Mouse (Mus musculus): ENCODE results near the gene Alyref. TPM values are rescaled to one million over a fixed set of nuclear protein-coding genes. Genes with fewer than 3 reads are reported as not detected.
A peak's percentile ranks its signal among the peaks of the same experiment; 100 is the strongest.

Gene Alyref
- polyA plus RNA-seq, 1 experiment, result 53.0 TPM

GRCm38 (mm10) chr11:120549168-120549945, 48.8 kb downstream of the Alyref start, which contains the start of gene Mcrip1:
Gene Mcrip1 (minus strand): TSS chr11:120549727.
- peak; percentile 74 to 94 for DNase-seq (ENCODE audit: extremely low spot score in 1 of 2, low spot score in 1 of 2)

- no peak for DNase-seq (ENCODE audit: extremely low spot score in 1 of 2, low spot score in 1 of 2)
Observed at GRCm38 (mm10) chr11:120548786-120549167, 49.4 kb downstream of the Alyref start.

GRCm38 (mm10) chr11:120548214-120548613, 50.0 kb downstream of the Alyref start:
- no peak for DNase-seq (ENCODE audit: extremely low spot score in 1 of 2, low spot score in 1 of 2)

- DNase-seq (ENCODE audit: extremely low spot score in 1 of 2, low spot score in 1 of 2), result peak in 1 of 2 experiments; percentile 18
Observed at GRCm38 (mm10) chr11:120547469-120547868, 50.7 kb downstream of the Alyref start.

GRCm38 (mm10) chr11:120545964-120546363, 52.2 kb downstream of the Alyref start:
- DNase-seq (ENCODE audit: extremely low spot score in 1 of 2, low spot score in 1 of 2), result no peak

GRCm38 (mm10) chr11:120542376-120542775, 55.8 kb downstream of the Alyref start:
- no peak for DNase-seq (ENCODE audit: extremely low spot score in 1 of 2, low spot score in 1 of 2)

Other genes with a start within 250 kb of the Alyref start
- gene Actg1, start 249.8 kb downstream of the Alyref start, polyA plus RNA-seq (2012; rRNA removed), result 1,138 and 1,210 TPM in 2 replicates
- gene Fscn2, start 236.8 kb downstream of the Alyref start, polyA plus RNA-seq (2012; rRNA removed), result 0.67 and 0.82 TPM in 2 replicates
- gene Faap100, start 219.6 kb downstream of the Alyref start, polyA plus RNA-seq (2012; rRNA removed), result 27.6 and 27.8 TPM in 2 replicates
- 52.9 and 60.2 TPM in 2 replicates for gene Nploc4, start 160.7 kb downstream of the Alyref start, polyA plus RNA-seq (2012; rRNA removed)
- gene Tspan10, start 155.7 kb downstream of the Alyref start, polyA plus RNA-seq (2012; rRNA removed), result 0.54 and 0.61 TPM in 2 replicates
- 0.82 and 0.84 TPM in 2 replicates for gene Pde6g, start 144.9 kb downstream of the Alyref start, polyA plus RNA-seq (2012; rRNA removed)
- 14.3 and 15.4 TPM in 2 replicates for gene Oxld1, start 140.3 kb downstream of the Alyref start, polyA plus RNA-seq (2012; rRNA removed)
- 26.5 and 29.8 TPM in 2 replicates for gene Ccdc137, start 140.2 kb downstream of the Alyref start, polyA plus RNA-seq (2012; rRNA removed)
- gene Arl16, start 130.8 kb downstream of the Alyref start, polyA plus RNA-seq (2012; rRNA removed), result 48.0 and 52.0 TPM in 2 replicates
- 94.2 TPM in 2 replicates for gene Mrpl12, start 113.8 kb downstream of the Alyref start, polyA plus RNA-seq (2012; rRNA removed)
- 30.6 and 35.8 TPM in 2 replicates for gene Slc25a10, start 106.5 kb downstream of the Alyref start, polyA plus RNA-seq (2012; rRNA removed)
- gene Gcgr, start 67.7 kb downstream of the Alyref start, polyA plus RNA-seq (2012; rRNA removed), result 0.42 and 0.54 TPM in 2 replicates
- 153 and 174 TPM in 2 replicates for gene Mcrip1, start 48.6 kb downstream of the Alyref start, polyA plus RNA-seq (2012; rRNA removed)
- gene Ppp1r27, start 47.2 kb downstream of the Alyref start, polyA plus RNA-seq (2012; rRNA removed), result not detected in 2 replicates
- 103 and 109 TPM in 2 replicates for gene P4hb, start 25.1 kb downstream of the Alyref start, polyA plus RNA-seq (2012; rRNA removed)
- gene Arhgdia, start 16.7 kb downstream of the Alyref start, polyA plus RNA-seq (2012; rRNA removed), result 408 and 428 TPM in 2 replicates
- gene Anapc11, start 56 bp upstream of the Alyref start, polyA plus RNA-seq (2012; rRNA removed), result 143 and 170 TPM in 2 replicates
- gene Npb, start 10.1 kb upstream of the Alyref start, polyA plus RNA-seq (2012; rRNA removed), result 0.84 and 1.2 TPM in 2 replicates
- 252 and 254 TPM in 2 replicates for gene Pcyt2, start 19.6 kb upstream of the Alyref start, polyA plus RNA-seq (2012; rRNA removed)
- gene Sirt7, start 26.9 kb upstream of the Alyref start, polyA plus RNA-seq (2012; rRNA removed), result 99.4 and 101 TPM in 2 replicates
- 79.9 and 84.5 TPM in 2 replicates for gene Mafg, start 35.2 kb upstream of the Alyref start, polyA plus RNA-seq (2012; rRNA removed)
- 3.2 and 3.7 TPM in 2 replicates for gene Pycr1, start 45.4 kb upstream of the Alyref start, polyA plus RNA-seq (2012; rRNA removed)
- gene Myadml2, start 49.8 kb upstream of the Alyref start, polyA plus RNA-seq (2012; rRNA removed), result 4.7 and 5.6 TPM in 2 replicates
- gene Notum, start 62.8 kb upstream of the Alyref start, polyA plus RNA-seq (2012; rRNA removed), result 8.4 and 8.6 TPM in 2 replicates
- gene Aspscr1, start 74.6 kb upstream of the Alyref start, polyA plus RNA-seq (2012; rRNA removed), result 45.1 and 51.8 TPM in 2 replicates
- 34.0 and 37.4 TPM in 2 replicates for gene Cenpx, start 115.4 kb upstream of the Alyref start, polyA plus RNA-seq (2012; rRNA removed)
- gene Lrrc45, start 115.6 kb upstream of the Alyref start, polyA plus RNA-seq (2012; rRNA removed), result 111 and 130 TPM in 2 replicates
- 65.0 and 73.7 TPM in 2 replicates for gene Rac3, start 123.1 kb upstream of the Alyref start, polyA plus RNA-seq (2012; rRNA removed)
- gene Dcxr, start 128.9 kb upstream of the Alyref start, polyA plus RNA-seq (2012; rRNA removed), result 24.2 and 25.6 TPM in 2 replicates
- gene Cbr2, start 133.7 kb upstream of the Alyref start, polyA plus RNA-seq (2012; rRNA removed), result 5.0 and 17.1 TPM in 2 replicates
- 1.3 and 2.2 TPM in 2 replicates for gene Hmga1b, start 164.4 kb upstream of the Alyref start, polyA plus RNA-seq (2012; rRNA removed)
- gene Rfng, start 185.8 kb upstream of the Alyref start, polyA plus RNA-seq (2012; rRNA removed), result 88.6 and 97.4 TPM in 2 replicates
- 222 and 229 TPM in 2 replicates for gene Gps1, start 185.9 kb upstream of the Alyref start, polyA plus RNA-seq (2012; rRNA removed)
- gene Dus1l, start 198.0 kb upstream of the Alyref start, polyA plus RNA-seq (2012; rRNA removed), result 45.1 and 45.7 TPM in 2 replicates
- 271 and 272 TPM in 2 replicates for gene Fasn, start 226.2 kb upstream of the Alyref start, polyA plus RNA-seq (2012; rRNA removed)

Measured in frontal cortex, adult 2 months (tissue).